In genomic region chr2:25602526-25602925, GRCm38 (mm10) we compare ENCODE assay signal across 20 mouse cellular contexts. TPM values are rescaled to one million over a fixed set of nuclear protein-coding genes. Genes with fewer than 3 reads are reported as not detected.
"Had no signal": no experiment of that assay in that cellular context is flagged by ENCODE, and none has a peak within 500 bp of the region (broad histone marks: within the 10 kb centered on the region; RNA-seq: fewer than 3 reads in every experiment).

No protein-coding gene starts in this region.

- ATAC-seq: midbrain, embryonic 16.5 days had no signal

- H3K27ac ChIP-seq: midbrain, embryonic 10.5 days; midbrain, embryonic 12.5 days; neural tube, embryonic 13.5 days; neural tube, embryonic 15.5 days had no signal

- H3K27me3 ChIP-seq: midbrain, embryonic 12.5 days; neural tube, embryonic 13.5 days; neural tube, embryonic 15.5 days had no signal

- H3K4me3 ChIP-seq: midbrain, embryonic 10.5 days; midbrain, embryonic 12.5 days; myocyte; neural tube, embryonic 13.5 days; neural tube, embryonic 15.5 days had no signal

- DNase-seq: lung, adult 18-20 months; lung, embryonic 14.5 days; lung, postnatal 10 days; lung, postnatal 4 days; midbrain, embryonic 14.5 days; retina, postnatal 1 day; right cerebral cortex, adult 18-20 months; right cerebral cortex, postnatal 25 days; right cerebral cortex, postnatal 4 days; spleen, adult 18-20 months; thymus, adult 18-20 months; thymus, postnatal 14 days; thymus, postnatal 36 days had no signal

RNA-seq across cellular contexts. Expression of gene Ccdc183, which starts 15.0 kb away (rescaled TPM):
- polyA plus RNA-seq: small intestine, adult 2 months had no signal

RNA-seq across cellular contexts. Expression of gene Ajm1, which starts 21.0 kb away (rescaled TPM):
- polyA plus RNA-seq: lung, embryonic 14.5 days had no signal
